Mouse (Mus musculus): Measurements from ENCODE around the gene H2al1a. TPM values are rescaled to one million over a fixed set of nuclear protein-coding genes. Genes with fewer than 3 reads are reported as not detected.

The H2al1a gene
- not detected for total RNA-seq (2023)

DNA sequence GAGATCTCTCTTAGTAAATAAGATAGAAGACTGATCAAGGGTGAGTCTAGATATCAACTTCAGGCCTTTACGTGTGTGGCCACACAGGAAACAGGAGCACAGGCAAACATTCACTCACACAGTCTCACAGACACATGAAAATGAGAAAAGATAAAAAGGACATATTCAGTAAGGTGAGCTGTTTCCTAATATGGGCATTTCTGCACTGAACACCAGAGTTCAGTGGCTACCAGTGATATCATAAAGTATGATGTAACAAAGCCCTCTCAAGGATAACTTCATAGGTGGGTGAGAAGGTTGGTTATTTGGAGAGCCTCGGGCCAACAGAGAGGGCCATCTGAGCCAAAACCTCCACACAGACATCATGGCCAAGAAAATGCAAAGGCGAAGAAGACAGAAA, at the start of gene H2al1a:
Gene H2al1a, plus strand, starts transcription at position 301 of the 400 bp plus-strand sequence.

DNA sequence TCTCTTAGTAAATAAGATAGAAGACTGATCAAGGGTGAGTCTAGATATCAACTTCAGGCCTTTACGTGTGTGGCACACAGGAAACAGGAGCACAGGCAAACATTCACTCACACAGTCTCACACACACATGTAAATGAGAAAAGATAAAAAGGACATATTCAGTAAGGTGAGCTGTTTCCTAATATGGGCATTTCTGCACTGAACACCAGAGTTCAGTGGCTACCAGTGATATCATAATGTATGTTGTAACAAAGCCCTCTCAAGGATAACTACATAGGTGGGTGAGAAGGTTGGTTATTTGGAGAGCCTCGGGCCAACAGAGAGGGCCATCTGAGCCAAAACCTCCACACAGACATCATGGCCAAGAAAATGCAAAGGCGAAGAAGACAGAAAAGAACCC, 3.1 kb downstream of the H2al1a start, which contains the start of gene H2al1b:
Gene H2al1b, plus strand, starts transcription at position 301 of the 400 bp plus-strand sequence.

DNA sequence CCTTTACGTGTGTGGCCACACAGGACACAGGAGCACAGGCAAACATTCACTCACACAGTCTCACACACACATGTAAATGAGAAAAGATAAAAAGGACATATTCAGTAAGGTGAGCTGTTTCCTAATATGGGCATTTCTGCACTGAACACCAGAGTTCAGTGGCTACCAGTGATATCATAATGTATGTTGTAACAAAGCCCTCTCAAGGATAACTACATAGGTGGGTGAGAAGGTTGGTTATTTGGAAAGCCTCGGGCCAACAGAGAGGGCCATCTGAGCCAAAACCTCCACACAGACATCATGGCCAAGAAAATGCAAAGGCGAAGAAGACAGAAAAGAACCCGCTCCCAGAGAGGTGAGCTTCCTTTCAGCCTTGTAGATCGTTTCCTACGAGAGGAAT, 6.3 kb downstream of the H2al1a start, which contains the start of gene H2al1c:
Gene H2al1c, plus strand, starts transcription at position 301 of the 400 bp plus-strand sequence.

GRCm38 (mm10) chrX:11308524-11308923, 9.5 kb downstream of the H2al1a start, which contains the start of gene H2al1d:
TSS of gene H2al1d (plus strand) at chrX:11308824.

DNA sequence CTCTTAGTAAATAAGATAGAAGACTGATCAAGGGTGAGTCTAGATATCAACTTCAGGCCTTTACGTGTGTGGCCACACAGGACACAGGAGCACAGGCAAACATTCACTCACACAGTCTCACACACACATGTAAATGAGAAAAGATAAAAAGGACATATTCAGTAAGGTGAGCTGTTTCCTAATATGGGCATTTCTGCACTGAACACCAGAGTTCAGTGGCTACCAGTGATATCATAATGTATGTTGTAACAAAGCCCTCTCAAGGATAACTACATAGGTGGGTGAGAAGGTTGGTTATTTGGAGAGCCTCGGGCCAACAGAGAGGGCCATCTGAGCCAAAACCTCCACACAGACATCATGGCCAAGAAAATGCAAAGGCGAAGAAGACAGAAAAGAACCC, 12.6 kb downstream of the H2al1a start, which contains the start of gene H2al1e:
Gene H2al1e, plus strand, starts transcription at position 301 of the 400 bp plus-strand sequence.

DNA sequence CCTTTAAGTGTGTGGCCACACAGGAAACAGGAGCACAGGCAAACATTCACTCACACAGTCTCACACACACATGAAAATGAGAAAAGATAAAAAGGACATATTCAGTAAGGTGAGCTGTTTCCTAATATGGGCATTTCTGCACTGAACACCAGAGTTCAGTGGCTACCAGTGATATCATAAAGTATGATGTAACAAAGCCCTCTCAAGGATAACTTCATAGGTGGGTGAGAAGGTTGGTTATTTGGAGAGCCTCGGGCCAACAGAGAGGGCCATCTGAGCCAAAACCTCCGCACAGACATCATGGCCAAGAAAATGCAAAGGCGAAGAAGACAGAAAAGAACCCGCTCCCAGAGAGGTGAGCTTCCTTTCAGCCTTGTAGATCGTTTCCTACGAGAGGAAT, 15.8 kb downstream of the H2al1a start, which contains the start of gene H2al1f:
Gene H2al1f, plus strand, starts transcription at position 301 of the 400 bp plus-strand sequence.

GRCm38 (mm10) chrX:11317956-11318355, 18.9 kb downstream of the H2al1a start, which contains the start of gene H2al1g:
TSS of gene H2al1g (plus strand) at chrX:11318256.

DNA sequence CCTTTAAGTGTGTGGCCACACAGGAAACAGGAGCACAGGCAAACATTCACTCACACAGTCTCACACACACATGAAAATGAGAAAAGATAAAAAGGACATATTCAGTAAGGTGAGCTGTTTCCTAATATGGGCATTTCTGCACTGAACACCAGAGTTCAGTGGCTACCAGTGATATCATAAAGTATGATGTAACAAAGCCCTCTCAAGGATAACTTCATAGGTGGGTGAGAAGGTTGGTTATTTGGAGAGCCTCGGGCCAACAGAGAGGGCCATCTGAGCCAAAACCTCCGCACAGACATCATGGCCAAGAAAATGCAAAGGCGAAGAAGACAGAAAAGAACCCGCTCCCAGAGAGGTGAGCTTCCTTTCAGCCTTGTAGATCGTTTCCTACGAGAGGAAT, 22.1 kb downstream of the H2al1a start, which contains the start of gene H2al1h:
Gene H2al1h, plus strand, starts transcription at position 301 of the 400 bp plus-strand sequence.

DNA sequence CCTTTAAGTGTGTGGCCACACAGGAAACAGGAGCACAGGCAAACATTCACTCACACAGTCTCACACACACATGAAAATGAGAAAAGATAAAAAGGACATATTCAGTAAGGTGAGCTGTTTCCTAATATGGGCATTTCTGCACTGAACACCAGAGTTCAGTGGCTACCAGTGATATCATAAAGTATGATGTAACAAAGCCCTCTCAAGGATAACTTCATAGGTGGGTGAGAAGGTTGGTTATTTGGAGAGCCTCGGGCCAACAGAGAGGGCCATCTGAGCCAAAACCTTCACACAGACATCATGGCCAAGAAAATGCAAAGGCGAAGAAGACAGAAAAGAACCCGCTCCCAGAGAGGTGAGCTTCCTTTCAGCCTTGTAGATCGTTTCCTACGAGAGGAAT, 25.3 kb downstream of the H2al1a start, which contains the start of gene H2al1i:
Gene H2al1i, plus strand, starts transcription at position 301 of the 400 bp plus-strand sequence.

DNA sequence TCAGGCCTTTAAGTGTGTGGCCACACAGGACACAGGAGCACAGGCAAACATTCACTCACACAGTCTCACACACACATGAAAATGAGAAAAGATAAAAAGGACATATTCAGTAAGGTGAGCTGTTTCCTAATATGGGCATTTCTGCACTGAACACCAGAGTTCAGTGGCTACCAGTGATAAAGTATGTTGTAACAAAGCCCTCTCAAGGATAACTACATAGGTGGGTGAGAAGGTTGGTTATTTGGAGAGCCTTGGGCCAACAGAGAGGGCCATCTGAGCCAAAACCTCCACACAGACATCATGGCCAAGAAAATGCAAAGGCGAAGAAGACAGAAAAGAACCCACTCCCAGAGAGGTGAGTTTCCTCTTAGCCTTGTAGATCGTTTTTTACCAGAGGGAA, 28.5 kb downstream of the H2al1a start, which contains the start of gene H2al1j:
Gene H2al1j, plus strand, starts transcription at position 301 of the 400 bp plus-strand sequence.

Other genes starting within 250 kb of the H2al1a start
- gene H2al1b, start 3.2 kb downstream of the H2al1a start, total RNA-seq (2023): not detected
- gene H2al1c, start 6.4 kb downstream of the H2al1a start, total RNA-seq (2023): not detected
- gene H2al1d, start 9.6 kb downstream of the H2al1a start, total RNA-seq (2023): not detected
- not detected for gene H2al1e, start 12.7 kb downstream of the H2al1a start, total RNA-seq (2023)
- gene H2al1f, start 15.9 kb downstream of the H2al1a start, total RNA-seq (2023): not detected
- not detected for gene H2al1g, start 19.0 kb downstream of the H2al1a start, total RNA-seq (2023)
- not detected for gene H2al1h, start 22.2 kb downstream of the H2al1a start, total RNA-seq (2023)
- gene H2al1i, start 25.4 kb downstream of the H2al1a start, total RNA-seq (2023): not detected
- not detected for gene H2al1j, start 28.6 kb downstream of the H2al1a start, total RNA-seq (2023)